Mouse (Mus musculus) megakaryocyte-erythroid progenitor cell, adult 5-6 weeks (primary cell): Measurements from ENCODE around the gene Pde4d. TPM values are rescaled to one million over a fixed set of nuclear protein-coding genes. Genes with fewer than 3 reads are reported as not detected.

Experiments used
- ATAC-seq: replicated peaks from 2 replicates; pipeline ENCODE4 v1.8.0; 2016; ENCODE audit warnings: mild to moderate bottlenecking, inconsistent platforms; ENCODE audit not compliant: severe bottlenecking, poor library complexity, low FRiP score, low TSS enrichment
- total RNA-seq, 2 experiments: library from RNA; stranded (forward) in 1 of 2; stranded (reverse) in 1 of 2; fragments of 200-1000, 215-1000 nt in 1 of 2; fragments of >200 nt in 1 of 2; fragmentation: Nextera tagmentation in 1 of 2; gene quantifications; 2 replicates each; pipeline ENCODE4 v1.2.3; 2014 to 2017

Pde4d gene
- total RNA-seq, 2 experiments from 2014 or later, result 52.9 to 108 TPM

DNA sequence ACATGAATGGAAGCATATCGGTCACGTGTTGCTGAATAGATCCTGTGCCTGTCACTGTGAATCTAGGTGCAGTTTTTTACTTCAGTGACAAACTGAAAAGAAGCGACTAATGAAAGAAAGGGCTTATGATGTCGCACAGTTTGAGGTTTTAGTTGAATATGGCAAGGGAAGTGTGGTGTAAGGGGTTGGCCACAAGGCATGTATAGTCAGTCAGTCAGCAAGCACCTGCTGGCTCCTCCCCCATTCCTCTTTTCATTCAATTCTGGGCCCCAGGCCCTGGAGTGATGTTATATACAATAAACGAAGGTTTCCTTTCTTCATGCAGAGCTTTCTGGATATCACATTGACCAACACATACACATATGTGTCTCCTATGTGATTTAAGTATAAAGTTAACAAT lies 412.4 kb downstream of the Pde4d start:
- ATAC-seq, result no peak

DNA sequence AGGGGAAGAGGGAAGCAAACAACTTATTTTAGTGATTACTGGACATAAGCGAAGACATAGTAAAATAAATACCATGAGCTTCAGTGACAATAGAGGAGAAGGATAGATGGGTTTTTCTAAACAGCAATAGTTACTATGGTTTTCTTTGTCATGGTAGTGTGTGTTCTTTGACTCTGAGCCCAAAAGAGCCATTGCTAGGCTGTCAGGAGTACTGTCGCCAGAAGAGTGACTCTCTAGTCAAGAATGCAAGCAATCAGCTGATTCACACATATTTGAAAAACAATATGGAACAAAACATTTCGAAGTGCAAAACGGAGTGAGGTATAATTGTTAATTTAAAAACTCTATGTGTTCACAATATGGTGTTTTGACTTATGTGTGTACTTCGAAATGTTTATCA lies 450.4 kb downstream of the Pde4d start:
- no peak for ATAC-seq

DNA sequence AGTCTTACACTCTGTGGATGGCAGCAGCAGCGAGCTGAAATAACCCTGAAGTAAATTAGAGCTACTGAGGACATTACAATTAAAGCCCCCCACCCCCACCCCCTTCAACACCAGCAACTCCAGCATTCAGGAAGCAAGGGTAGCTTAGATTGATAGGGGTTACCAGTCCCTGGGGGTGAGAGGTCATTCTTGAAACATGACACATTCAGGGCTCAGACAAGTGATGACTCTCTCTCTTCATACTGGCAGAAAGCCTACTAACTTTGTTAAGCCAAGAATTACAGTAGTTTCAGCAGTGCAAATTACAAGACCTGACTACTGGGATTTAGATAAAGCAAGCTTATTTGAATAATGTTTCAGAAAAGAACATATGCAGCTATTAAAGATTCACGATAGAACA lies 455.4 kb downstream of the Pde4d start:
- ATAC-seq, result no peak

DNA sequence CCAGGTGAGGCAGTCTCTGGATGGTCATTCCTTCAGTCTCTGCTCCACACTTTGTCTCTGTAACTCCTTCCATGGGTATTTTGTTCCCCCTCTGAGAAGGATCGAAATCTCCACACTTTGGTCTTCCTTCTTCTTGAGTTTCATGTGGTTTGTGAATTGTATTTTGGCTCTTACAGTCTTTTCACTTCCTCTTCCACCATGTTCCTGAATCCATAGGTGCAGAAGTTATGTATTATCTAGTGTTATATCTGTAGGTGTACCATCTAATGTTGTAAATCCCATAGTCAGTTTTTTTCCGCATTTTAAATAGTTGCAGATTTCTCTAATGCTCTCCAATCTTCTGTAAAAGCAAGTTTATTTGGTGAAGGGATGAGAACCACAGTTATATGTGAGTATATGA lies 459.4 kb downstream of the Pde4d start:
- no peak for ATAC-seq

DNA sequence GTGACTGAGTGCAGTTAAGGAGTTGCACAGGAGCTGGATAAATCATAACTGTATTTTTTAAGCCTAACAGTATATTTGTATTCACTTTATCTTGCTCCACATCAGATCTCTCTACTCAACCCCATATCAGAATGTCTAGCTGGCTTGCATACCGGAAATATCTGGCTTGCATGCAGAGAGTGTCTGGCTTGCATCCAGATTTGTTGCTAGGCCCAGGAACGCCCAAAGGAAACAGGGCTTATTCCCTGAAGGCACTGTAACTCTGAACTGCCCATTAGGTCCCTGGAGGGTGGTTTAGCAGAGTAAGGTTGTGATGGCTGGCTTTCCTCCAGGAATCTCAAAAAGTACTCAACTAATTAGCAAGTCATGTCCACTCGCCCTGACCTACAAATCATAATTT lies 464.9 kb downstream of the Pde4d start:
- 0 out of 2 replicates have a peak, but pooled peaks have one; percentile 30 for ATAC-seq

DNA sequence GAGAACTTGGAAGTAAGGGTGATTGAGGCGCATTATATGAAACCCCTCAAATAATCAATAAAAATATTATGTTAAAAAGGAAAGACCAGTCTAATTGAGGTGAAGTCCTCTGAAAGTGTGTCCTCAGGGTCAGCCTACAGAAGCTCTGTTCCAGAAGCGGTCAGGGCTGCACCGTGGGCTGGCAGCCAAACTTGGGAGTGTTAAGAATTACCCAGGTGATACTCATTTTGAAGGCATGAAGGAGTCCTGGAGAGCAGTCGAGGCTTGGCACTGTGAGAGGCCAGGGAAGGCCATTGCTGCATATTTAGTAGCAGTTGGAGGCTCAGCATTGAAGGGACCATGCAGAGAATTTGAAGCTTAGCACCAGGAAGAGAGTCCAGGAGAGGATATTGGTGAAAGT lies 471.4 kb downstream of the Pde4d start:
- ATAC-seq, result no peak

DNA sequence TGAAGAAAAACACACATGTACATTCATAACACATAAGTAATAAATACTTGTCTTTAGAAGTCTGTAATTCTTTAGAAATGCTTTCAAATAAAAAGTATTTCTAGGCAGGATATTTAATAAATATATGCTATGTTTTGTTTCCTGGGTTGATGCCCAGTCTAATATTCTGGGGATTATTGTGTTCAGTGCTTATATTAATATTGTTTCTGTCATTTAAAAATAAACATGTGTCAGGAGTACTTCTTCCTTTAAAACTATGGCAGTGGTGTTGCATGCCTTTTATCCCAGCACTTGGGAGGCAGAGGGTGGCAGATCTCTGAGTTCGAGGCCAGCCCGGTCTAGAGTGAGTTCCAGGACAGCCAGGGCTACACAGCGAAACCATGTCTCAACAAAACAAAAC lies 485.1 kb downstream of the Pde4d start:
- no peak for ATAC-seq

DNA sequence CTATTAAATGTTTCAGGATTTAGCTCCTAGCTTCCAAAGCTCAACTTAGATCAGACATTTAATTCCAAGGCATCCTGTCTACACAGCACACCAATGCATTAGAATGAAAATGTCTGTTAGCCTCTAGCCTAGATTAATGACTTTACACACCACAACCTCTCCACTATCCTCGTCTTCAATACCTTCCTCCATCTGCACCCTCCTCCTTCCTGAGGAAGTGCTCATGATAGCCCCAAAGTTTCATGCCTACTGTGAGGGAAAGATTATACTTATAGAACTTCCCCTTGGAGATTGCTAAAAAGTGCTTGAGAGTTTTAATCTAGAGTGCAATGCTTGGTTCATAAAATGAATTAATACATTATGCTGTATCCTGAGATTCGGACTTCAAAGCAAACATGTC lies 487.5 kb downstream of the Pde4d start:
- 0 out of 2 replicates have a peak, but pooled peaks have one; percentile 10 for ATAC-seq

DNA sequence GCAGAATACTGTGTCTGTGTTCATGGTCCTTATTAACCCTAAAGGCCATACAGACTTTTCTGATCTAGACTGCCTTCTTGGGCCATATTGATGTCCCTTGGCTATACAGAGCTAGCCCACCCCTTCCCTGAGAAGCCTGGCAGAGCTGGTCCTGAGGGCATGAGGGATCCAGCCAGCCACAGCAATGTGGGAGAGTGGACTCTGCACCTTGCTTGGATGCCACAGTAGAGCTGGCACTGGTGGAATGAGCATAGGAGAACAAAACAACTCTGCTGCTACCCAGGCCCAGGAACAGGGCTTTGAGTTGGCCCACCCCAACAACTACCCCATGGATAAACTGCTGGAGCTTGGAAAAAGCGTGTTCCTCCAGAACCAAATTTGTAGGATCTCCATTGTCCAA lies 503.2 kb downstream of the Pde4d start:
- ATAC-seq, result no peak

DNA sequence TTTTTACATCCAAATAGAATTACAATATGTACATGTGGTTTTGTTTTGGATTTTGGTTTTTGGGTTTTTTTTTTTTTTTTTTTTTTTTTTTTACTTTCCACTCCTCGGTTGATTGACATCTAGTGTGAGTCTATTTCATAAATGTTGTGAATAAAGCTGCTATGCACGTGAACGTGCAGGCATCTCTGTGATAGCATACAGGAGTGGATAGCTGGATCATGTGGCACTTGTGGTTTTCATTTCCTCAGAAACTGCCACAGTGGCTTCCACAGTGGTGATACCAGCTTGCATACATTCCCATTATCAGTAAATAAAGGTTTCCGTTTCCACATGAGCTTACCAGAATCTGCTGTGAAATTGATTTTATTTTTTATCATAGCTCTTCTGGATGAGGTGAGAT lies 506.3 kb downstream of the Pde4d start:
- peak; percentile 93 for ATAC-seq

DNA sequence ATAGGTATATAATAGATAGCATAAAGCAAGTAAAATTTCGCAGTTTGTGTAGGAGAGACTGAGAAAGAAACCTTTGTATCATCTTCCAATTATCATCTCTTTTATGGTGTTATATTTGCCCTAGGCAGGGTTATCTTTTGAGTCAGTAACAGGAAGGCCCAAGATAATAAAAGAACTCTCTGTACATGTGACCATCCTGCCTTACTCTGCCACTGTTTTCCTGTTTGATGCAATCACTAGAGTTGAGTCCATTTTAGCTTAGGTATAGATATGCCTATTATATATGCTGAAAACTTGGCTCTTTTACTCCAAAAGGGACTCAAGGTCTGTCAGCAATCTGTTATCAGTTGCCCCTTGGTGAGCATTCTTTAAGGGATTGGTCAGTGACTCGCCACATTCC lies 514.3 kb downstream of the Pde4d start:
- no peak for ATAC-seq

DNA sequence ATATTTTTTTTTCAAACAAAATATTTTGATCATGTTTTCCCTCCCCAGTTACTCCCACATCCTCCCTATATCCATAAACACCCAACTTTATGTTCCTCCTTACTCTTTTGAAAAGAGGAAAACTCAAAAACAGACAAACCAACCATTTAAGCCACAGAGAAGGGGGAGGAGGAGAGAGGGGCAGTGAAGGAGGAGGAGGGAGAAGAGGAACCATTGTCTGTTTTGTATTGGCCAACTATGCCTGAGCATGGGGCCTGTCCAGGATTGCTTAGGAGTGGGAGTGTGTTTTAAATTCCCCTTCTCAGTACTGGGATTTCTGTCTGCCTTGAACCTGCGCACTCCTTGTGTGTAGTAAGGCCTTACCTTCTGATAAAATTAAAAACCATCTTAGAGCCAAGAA lies 531.4 kb downstream of the Pde4d start:
- ATAC-seq, result no peak

DNA sequence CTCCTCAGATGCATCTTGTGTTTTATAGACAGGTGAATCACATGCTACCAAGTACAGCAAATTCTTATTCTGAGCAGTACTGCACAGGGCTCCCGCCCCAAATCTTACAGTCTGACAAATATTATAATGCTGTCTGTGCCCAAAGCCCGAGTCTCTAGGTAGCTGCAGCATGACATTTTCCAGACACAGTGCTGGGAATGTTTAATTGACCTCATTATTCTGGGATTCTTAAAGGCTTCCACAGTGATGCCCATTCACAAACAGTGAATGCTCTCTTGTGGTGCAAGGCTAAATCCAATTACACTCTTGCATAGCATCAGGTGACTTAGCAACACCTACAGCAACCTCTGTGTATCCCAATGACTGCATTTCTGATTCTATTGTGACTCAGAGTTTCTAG lies 549.0 kb downstream of the Pde4d start:
- ATAC-seq, result no peak

DNA sequence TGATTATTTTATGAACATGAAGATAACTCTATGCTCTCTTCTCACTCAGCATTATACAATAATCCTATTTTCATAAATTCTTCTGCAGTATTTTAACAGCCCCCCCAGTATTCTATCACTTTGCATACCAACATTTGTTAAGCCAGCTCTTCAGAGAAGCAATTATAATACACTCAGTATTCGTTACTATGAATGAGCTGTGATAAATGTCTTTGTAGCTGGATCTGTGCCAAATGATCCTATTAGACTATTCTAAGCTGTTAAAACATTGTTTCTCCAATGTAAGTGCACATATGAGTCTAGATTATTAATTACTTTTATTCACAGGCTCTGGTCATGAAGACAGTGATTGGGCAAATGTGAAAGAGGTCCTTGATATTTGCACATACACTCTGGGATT lies 575.0 kb downstream of the Pde4d start:
- ATAC-seq, result no peak

DNA sequence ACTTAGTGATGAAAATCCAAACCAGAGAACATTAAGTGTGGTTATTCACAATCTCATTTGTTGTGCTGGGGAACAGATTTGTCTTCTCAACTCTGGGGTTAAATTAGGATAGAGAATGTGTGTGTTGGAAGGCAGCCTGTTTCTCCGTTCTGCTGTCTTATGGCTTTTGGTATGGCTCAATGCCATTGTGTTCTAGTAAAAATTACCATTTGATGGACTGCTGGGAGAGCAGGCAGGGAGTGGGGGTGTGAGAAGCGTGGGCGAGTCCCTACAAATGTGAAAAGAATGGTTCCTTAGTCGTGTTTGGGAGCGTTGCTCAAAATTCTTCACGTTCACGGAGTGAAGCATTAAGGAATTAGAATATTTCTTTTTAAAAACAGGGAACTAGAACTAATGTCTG lies 597.4 kb downstream of the Pde4d start:
- ATAC-seq, result no peak

DNA sequence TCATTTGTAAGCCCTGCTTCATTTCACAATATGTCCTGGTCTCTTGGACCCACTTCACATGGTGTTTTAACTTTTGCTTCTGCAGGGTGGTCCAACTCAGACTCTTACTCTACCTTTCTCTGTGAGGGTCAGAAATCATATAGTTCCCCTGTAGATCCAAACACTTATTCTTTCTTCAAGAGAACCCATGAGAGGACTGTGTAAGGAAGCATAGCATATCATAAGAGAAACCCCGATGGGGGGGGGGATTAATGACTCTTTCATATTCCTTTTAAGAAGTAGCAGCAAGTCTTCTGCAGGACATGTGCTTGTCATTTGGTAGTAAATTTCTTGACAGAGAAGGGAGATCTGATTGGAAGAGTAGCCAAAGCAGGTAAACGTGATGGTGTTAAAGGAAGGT lies 603.1 kb downstream of the Pde4d start:
- ATAC-seq, result no peak

DNA sequence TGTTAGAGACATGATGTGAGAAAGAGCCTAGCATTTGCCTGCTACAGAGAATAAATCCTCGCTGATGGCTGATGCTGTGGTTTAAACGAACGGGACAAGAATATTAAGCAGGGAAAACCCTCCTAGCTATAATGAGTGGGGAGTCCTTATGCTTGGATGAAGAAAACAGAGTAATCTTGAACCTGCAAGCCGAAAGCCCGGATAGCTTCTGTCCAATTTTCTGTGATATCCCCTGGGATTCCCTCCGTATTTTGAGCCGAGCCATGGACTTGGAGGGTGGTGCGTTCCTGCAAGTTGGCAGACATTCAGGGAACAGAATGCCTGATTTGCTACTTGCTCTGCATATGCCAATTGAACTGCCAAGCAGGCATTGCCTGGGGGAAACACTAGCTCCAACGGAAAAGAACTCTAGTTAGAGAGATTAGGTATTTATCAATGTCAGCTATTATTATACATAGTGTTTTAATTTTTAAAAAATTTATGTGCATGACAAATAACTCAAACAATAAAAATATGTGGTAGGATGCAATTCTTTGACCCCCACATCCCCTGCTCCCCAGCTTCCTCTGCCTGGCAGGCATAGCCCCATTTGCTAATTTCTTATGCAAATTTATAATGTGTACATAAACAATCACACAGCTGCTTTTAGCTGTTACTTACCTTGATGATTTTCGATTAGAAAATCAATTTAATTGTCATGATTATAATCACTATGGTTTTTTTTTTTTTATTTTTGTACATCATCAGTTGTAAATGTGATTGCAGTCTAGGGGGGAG lies 603.7 kb downstream of the Pde4d start:
- no peak for ATAC-seq

DNA sequence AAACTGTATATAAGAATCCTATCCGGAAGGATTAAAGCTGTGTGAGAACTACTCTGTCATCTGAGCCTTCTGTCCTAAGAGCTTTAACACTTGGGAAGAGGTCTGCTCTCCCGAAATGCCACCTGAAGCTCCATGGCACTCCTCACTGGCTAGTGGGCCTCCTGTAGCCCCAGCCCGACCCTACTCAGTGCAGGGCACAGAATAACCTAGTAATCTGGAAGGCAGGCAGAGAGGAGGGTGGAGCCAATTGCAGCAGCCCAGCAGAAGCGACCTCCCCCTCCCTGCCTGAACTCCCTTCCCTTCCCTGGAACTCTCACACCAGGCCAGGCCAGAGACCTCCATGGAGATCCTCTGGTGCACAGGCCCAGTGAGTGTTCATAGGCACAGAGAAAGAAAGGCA lies 608.3 kb downstream of the Pde4d start:
- no peak for ATAC-seq

DNA sequence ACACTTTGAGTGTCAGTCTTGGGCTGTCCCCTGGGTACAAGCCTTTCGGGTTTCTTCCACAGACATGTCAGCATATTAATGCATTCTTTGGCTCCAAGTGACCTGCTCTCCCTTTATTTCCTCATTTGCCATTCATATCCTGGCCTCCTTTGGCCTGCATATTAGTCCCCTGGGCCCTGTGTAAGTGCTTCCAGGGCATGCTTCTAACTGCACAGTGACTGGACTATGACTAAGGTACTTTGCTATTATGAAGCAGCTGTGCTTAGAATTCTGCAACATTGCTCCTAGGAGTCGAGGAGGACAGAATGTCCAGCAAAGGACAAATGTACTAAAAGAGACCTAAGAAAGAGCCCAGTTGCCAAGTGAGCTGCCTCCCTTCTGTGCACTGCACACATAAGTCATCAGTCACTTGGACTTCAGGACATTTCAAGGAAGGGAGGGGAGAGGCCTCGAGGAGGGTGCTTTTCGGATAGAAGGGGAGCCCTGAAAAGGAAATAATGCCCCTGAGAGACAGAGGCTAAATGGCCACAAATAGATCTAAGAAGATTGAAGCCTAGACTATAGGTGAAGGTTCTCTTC lies 616.9 kb downstream of the Pde4d start:
- no peak for ATAC-seq

DNA sequence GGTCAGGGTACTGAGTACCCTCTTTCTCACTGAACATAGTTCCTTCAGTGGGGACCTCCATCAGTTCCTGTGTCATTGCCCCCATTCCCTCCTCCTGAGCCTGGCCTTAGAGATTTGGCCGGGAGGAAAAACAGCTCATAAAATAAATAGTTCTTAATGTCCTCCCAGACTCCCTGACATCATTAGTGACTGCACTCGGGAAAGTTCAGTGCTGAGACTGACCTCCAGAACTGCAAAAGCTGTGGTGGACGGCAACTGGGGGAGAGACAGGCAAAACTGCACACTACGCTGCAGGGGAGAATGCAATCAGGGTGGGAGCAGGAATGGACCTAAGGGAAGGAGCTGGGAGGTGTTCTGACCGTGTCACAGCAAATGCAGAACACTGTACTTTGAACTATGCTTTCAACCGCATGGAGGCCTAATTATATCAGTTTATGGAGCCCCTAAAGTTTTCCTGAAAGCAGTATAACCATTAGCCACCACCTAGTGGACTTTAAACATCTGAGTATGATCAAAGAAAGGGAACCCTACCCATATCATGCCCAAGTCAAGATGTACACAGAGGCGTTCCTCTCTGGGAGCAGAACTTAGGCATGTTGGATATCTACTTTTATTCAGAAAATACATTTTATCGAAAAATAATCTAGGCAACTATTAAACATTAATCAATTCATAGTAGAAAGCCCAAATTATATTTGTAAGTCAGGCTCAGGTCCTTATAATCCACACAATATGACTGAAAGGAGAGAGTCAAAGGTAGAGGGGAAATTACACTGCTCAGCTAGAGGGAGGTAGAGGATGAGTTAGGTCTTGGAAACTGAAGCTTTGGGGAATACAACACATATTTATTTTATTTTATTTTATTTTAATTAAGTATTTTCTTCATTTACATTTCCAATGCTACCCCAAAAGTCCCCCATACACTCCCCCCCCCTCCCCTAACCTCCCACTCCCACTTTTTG lies 618.8 kb downstream of the Pde4d start:
- ATAC-seq, result no peak
